Mouse (Mus musculus) frontal cortex, postnatal 25 days (tissue): ENCODE measurements at regions not wholly inside any gene's neighbourhood (a gene's known extent, or its start where the extent isn't known, plus 50 kb on each side); places are given as distances from the start of the nearest gene placed in this dataset.

Source experiments
- DNase-seq, 2 experiments: peaks; one replicate each; pipeline ENCODE4 v3.0.0; 2022; ENCODE audit warnings: low spot score in 2 of 2

- no peak for DNase-seq
Measured at GRCm38 (mm10) chrX:105346420-105346819, 153.2 kb upstream of the Cypt2 start.

- no peak for DNase-seq
Measured at GRCm38 (mm10) chrX:105366284-105366683, 133.3 kb upstream of the Cypt2 start.

GRCm38 (mm10) chrX:105367979-105368378 is 131.6 kb upstream of the Cypt2 start:
- DNase-seq = no peak

- DNase-seq = no peak
Measured at GRCm38 (mm10) chrX:105390506-105390905, 109.1 kb upstream of the Cypt2 start.

- no peak for DNase-seq
Measured at GRCm38 (mm10) chrX:105391029-105391428, 108.5 kb upstream of the Cypt2 start.

- DNase-seq = peak; percentile 36 to 55
Measured at GRCm38 (mm10) chrX:105391680-105392462, 107.7 kb upstream of the Cypt2 start.

- DNase-seq = no peak
Measured at GRCm38 (mm10) chrX:105393259-105393658, 106.3 kb upstream of the Cypt2 start.

GRCm38 (mm10) chrX:105413351-105413750 is 86.2 kb upstream of the Cypt2 start:
- no peak for DNase-seq

GRCm38 (mm10) chrX:105420976-105421375 is 78.6 kb upstream of the Cypt2 start:
- DNase-seq = no peak
